In genomic region chr9:108002778-108003530, GRCm38 (mm10) we compare ENCODE assay signal across 8 mouse cellular contexts. TPM values are rescaled to one million over a fixed set of nuclear protein-coding genes. Genes with fewer than 3 reads are reported as not detected.
DNase-seq lines count a peak whose midpoint lies in the region; ATAC-seq and TF ChIP-seq lines count a peak whose summit lies in the region.

No protein-coding gene starts in this region.

- H3K27me3 ChIP-seq in neural tube, embryonic 11.5 days (ENCODE audit: control insufficient read depth, insufficient read depth, low read length) = no peaks in the 10 kb centered on the region
- no peaks in the 10 kb centered on the region for H3K27me3 ChIP-seq in forebrain, embryonic 10.5 days (ENCODE audit: poor library complexity, severe bottlenecking)
- H3K27me3 ChIP-seq in limb, embryonic 14.5 days (ENCODE audit: control insufficient read depth, insufficient read depth, low read length) = no peaks in the 10 kb centered on the region

- H3K9me3 ChIP-seq in neural tube, embryonic 11.5 days (ENCODE audit: control insufficient read depth, low read length) = no peaks in the 10 kb centered on the region
- H3K9me3 ChIP-seq in forebrain, embryonic 10.5 days = no peaks in the 10 kb centered on the region
- no peaks in the 10 kb centered on the region for H3K9me3 ChIP-seq in limb, embryonic 14.5 days (ENCODE audit: control insufficient read depth, low read length)

- H3K4me1 ChIP-seq in neural tube, embryonic 11.5 days (ENCODE audit: control insufficient read depth, insufficient read depth, low read length) = peaks cover 7% of the 10 kb centered on the region; the same call in 1 of the 2 replicates
- peaks cover 32% of the 10 kb centered on the region for H3K4me1 ChIP-seq in forebrain, embryonic 10.5 days
- peaks cover 14% of the 10 kb centered on the region for H3K4me1 ChIP-seq in limb, embryonic 14.5 days (ENCODE audit: control insufficient read depth, insufficient read depth, low read length)

- no peaks in the 10 kb centered on the region; the same call in 1 of the 2 replicates for H3K36me3 ChIP-seq in neural tube, embryonic 11.5 days (ENCODE audit: control insufficient read depth, insufficient read depth, low read length)
- peaks cover 10% of the 10 kb centered on the region for H3K36me3 ChIP-seq in forebrain, embryonic 10.5 days (replicated peaks)
- H3K36me3 ChIP-seq in limb, embryonic 14.5 days (ENCODE audit: control insufficient read depth, insufficient read depth, low read length) = no peaks in the 10 kb centered on the region

- peak; percentile 65 for DNase-seq in adrenal gland, postnatal 10 days
- no peak for DNase-seq in adrenal gland, postnatal 14 days
- no peak for DNase-seq in neural tube, embryonic 11.5 days (ENCODE audit: low spot score)
- no peak for DNase-seq in neural tube, embryonic 10.5 days (ENCODE audit: extremely low spot score, low spot score)
- DNase-seq in forebrain, embryonic 10.5 days (ENCODE audit: extremely low spot score, low spot score) = no peak
- DNase-seq in limb, embryonic 14.5 days (ENCODE audit: low spot score) = no peak
- DNase-seq in naive thymus-derived CD4-positive, alpha-beta T cell, adult 2 months (ENCODE audit: low read depth) = peak; percentile 69
- no peak for DNase-seq in left cerebral cortex, adult 11 months (ENCODE audit: low spot score)

- H3K4me3 ChIP-seq in neural tube, embryonic 11.5 days (ENCODE audit: low read depth, low read length) = peak overlapping the region; percentile 97
- H3K4me3 ChIP-seq in forebrain, embryonic 10.5 days = peak overlapping the region; percentile 98
- peak overlapping the region; percentile 93 for H3K4me3 ChIP-seq in limb, embryonic 14.5 days (replicated peaks; ENCODE audit: low read length)

- under 1% methylated on average over 47 of the region's 50 CpGs for WGBS in neural tube, embryonic 11.5 days
- under 1% methylated on average over 50 of the region's 50 CpGs for WGBS in forebrain, embryonic 10.5 days
- under 1% methylated on average over 39 of the region's 50 CpGs for WGBS in limb, embryonic 14.5 days

- peak overlapping the region; percentile 95 for H3K9ac ChIP-seq in neural tube, embryonic 11.5 days (ENCODE audit: low read length)
- peak overlapping the region; percentile 93 for H3K9ac ChIP-seq in limb, embryonic 14.5 days (ENCODE audit: low read depth, low read length, severe bottlenecking)

- no peak; the same call in 1 of the 2 replicates for ATAC-seq in neural tube, embryonic 11.5 days (ENCODE audit: insufficient read depth, low FRiP score, low TSS enrichment)
- ATAC-seq in limb, embryonic 14.5 days (ENCODE audit: low FRiP score, low read depth) = peak; percentile 20; the same call in 1 of the 2 replicates

- peak overlapping the region; percentile 88 for H3K27ac ChIP-seq in neural tube, embryonic 11.5 days (ENCODE audit: low read depth, low read length)
- peak overlapping the region; percentile 98 for H3K27ac ChIP-seq in forebrain, embryonic 10.5 days
- H3K27ac ChIP-seq in limb, embryonic 14.5 days (replicated peaks; ENCODE audit: low read depth, low read length) = peak overlapping the region; percentile 90

- TF ChIP-seq POLR2A in limb, embryonic 14.5 days (IDR thresholded peaks at IDR 0.05; ENCODE audit: borderline replicate concordance, extremely low read depth, insufficient read depth, insufficient read length) = no peak

- peak overlapping the region; percentile 66 for H3K4me2 ChIP-seq in neural tube, embryonic 11.5 days (ENCODE audit: low read depth)
- peak overlapping the region; percentile 79 for H3K4me2 ChIP-seq in limb, embryonic 14.5 days (replicated peaks; ENCODE audit: low read depth, low read length, severe bottlenecking)

RNA-seq across cellular contexts. Expression of gene Ip6k1, which starts 0.7 kb away (rescaled TPM):
- total RNA-seq in adrenal gland, postnatal 10 days (2021) = 10 to 100 TPM; 88.7 to 97.3 TPM
- 92.7 and 106 TPM in 2 replicates for total RNA-seq in adrenal gland, postnatal 14 days (2021)
- 38.4 and 45.7 TPM in 2 replicates for polyA plus RNA-seq in neural tube, embryonic 11.5 days (2014; fragmentation: Nextera tagmentation; extraction: Ambion mirVana)
- polyA plus RNA-seq in forebrain, embryonic 10.5 days (2016; fragmentation: Nextera tagmentation; extraction: Ambion mirVana) = 50.8 and 53.0 TPM in 2 replicates
- 83.3 and 105 TPM in 2 replicates for polyA plus RNA-seq in limb, embryonic 14.5 days (2012; rRNA removed)
- 34.6 and 40.4 TPM in 2 replicates for polyA plus RNA-seq in limb, embryonic 14.5 days (2014; fragmentation: Nextera tagmentation; extraction: Ambion mirVana)

RNA-seq across cellular contexts. Expression of gene Gm20662, which starts 6.8 kb away (rescaled TPM):
- total RNA-seq in adrenal gland, postnatal 10 days (2021) = 1 to 10 TPM; 1.1 to 1.6 TPM
- 0.19 TPM in 1 of 2 replicates, not detected in the other for total RNA-seq in adrenal gland, postnatal 14 days (2021)
- 0.13 and 0.14 TPM in 2 replicates for polyA plus RNA-seq in neural tube, embryonic 11.5 days (2014; fragmentation: Nextera tagmentation; extraction: Ambion mirVana)
- not detected in 2 replicates for polyA plus RNA-seq in forebrain, embryonic 10.5 days (2016; fragmentation: Nextera tagmentation; extraction: Ambion mirVana)
- 6.8 and 12.4 TPM in 2 replicates for polyA plus RNA-seq in limb, embryonic 14.5 days (2012; rRNA removed)
- polyA plus RNA-seq in limb, embryonic 14.5 days (2014; fragmentation: Nextera tagmentation; extraction: Ambion mirVana) = 0.66 and 0.76 TPM in 2 replicates

RNA-seq across cellular contexts. Expression of gene Cdhr4, which starts 10.7 kb away (rescaled TPM):
- 1 to 10 TPM; 1.7 to 2.6 TPM for total RNA-seq in adrenal gland, postnatal 10 days (2021)
- 1.1 and 3.2 TPM in 2 replicates for total RNA-seq in adrenal gland, postnatal 14 days (2021)
- 4.8 and 5.7 TPM in 2 replicates for polyA plus RNA-seq in neural tube, embryonic 11.5 days (2014; fragmentation: Nextera tagmentation; extraction: Ambion mirVana)
- 1.7 and 2.7 TPM in 2 replicates for polyA plus RNA-seq in forebrain, embryonic 10.5 days (2016; fragmentation: Nextera tagmentation; extraction: Ambion mirVana)
- polyA plus RNA-seq in limb, embryonic 14.5 days (2012; rRNA removed) = 63.3 and 98.3 TPM in 2 replicates
- polyA plus RNA-seq in limb, embryonic 14.5 days (2014; fragmentation: Nextera tagmentation; extraction: Ambion mirVana) = 13.0 and 20.6 TPM in 2 replicates

RNA-seq across cellular contexts. Expression of gene Inka1, which starts 17.3 kb away (rescaled TPM):
- 10 to 100 TPM; 18.6 to 18.7 TPM for total RNA-seq in adrenal gland, postnatal 10 days (2021)
- 12.5 and 15.3 TPM in 2 replicates for total RNA-seq in adrenal gland, postnatal 14 days (2021)
- 62.9 and 71.3 TPM in 2 replicates for polyA plus RNA-seq in neural tube, embryonic 11.5 days (2014; fragmentation: Nextera tagmentation; extraction: Ambion mirVana)
- 35.0 TPM in 2 replicates for polyA plus RNA-seq in forebrain, embryonic 10.5 days (2016; fragmentation: Nextera tagmentation; extraction: Ambion mirVana)
- 79.6 and 84.6 TPM in 2 replicates for polyA plus RNA-seq in limb, embryonic 14.5 days (2012; rRNA removed)
- 112 and 118 TPM in 2 replicates for polyA plus RNA-seq in limb, embryonic 14.5 days (2014; fragmentation: Nextera tagmentation; extraction: Ambion mirVana)

RNA-seq across cellular contexts. Expression of gene Gm20661, which starts 20.1 kb away (rescaled TPM):
- under 1 TPM; 0.48 to 0.85 TPM for total RNA-seq in adrenal gland, postnatal 10 days (2021)
- total RNA-seq in adrenal gland, postnatal 14 days (2021) = 0.52 and 0.90 TPM in 2 replicates
- polyA plus RNA-seq in neural tube, embryonic 11.5 days (2014; fragmentation: Nextera tagmentation; extraction: Ambion mirVana) = 2.9 and 3.5 TPM in 2 replicates
- polyA plus RNA-seq in forebrain, embryonic 10.5 days (2016; fragmentation: Nextera tagmentation; extraction: Ambion mirVana) = 0.92 and 1.4 TPM in 2 replicates
- 16.7 and 19.6 TPM in 2 replicates for polyA plus RNA-seq in limb, embryonic 14.5 days (2012; rRNA removed)
- 7.9 and 8.2 TPM in 2 replicates for polyA plus RNA-seq in limb, embryonic 14.5 days (2014; fragmentation: Nextera tagmentation; extraction: Ambion mirVana)

Comparison
In these comparisons a context has a peak if more than half of its experiments do, and no peak if none do; other contexts are left out.
1. DNase-seq: peak in adrenal gland, postnatal 10 days (single experiment) and naive thymus-derived CD4-positive, alpha-beta T cell, adult 2 months (single experiment); none in adrenal gland, postnatal 14 days (single experiment), neural tube, embryonic 11.5 days (single experiment), neural tube, embryonic 10.5 days (single experiment), forebrain, embryonic 10.5 days (single experiment), limb, embryonic 14.5 days (single experiment) and left cerebral cortex, adult 11 months (single experiment).
2. Peak in every context shown above with its lines, with median percentiles within 50 percentile points of each other: H3K27ac ChIP-seq and H3K4me3 ChIP-seq.